Mouse (Mus musculus) T-helper 2 cell (primary cell): ENCODE measurements at regions not wholly inside any gene's neighbourhood (a gene's known extent, or its start where the extent isn't known, plus 50 kb on each side); places are given as distances from the start of the nearest gene placed in this dataset.

Source experiments
- in situ Hi-C: fragments of 300-600 bp; cut with MboI, MseI; formaldehyde crosslinking; loops from one replicate; pipeline ENCODE4 v1.15.1; 2025; ENCODE audit warnings: high pct_unique_total_duplicates

- in situ Hi-C loops = no loop called here
These were observed 266.0 kb downstream of the Cd109 start for GRCm38 (mm10) chr9:78881307-78881790.

- in situ Hi-C loops = no loop called here
These were observed 287.9 kb downstream of the Cd109 start for GRCm38 (mm10) chr9:78903211-78903610.

- in situ Hi-C loops = no loop called here
These were observed 302.0 kb downstream of the Cd109 start for GRCm38 (mm10) chr9:78917336-78917735.

- in situ Hi-C loops = no loop called here
These were observed 310.7 kb downstream of the Cd109 start for GRCm38 (mm10) chr9:78925977-78926593.

- in situ Hi-C loops = no loop called here
These were observed 326.3 kb downstream of the Cd109 start for GRCm38 (mm10) chr9:78941648-78942047.

- in situ Hi-C loops = no loop called here
These were observed 349.5 kb downstream of the Cd109 start for GRCm38 (mm10) chr9:78964813-78965212.

GRCm38 (mm10) chr9:78965226-78965950 lies 350.0 kb downstream of the Cd109 start:
- in situ Hi-C loops = no loop called here

GRCm38 (mm10) chr9:78971731-78972130 lies 356.4 kb downstream of the Cd109 start:
- in situ Hi-C loops = no loop called here

GRCm38 (mm10) chr9:78983734-78984133 lies 368.4 kb downstream of the Cd109 start:
- in situ Hi-C loops = no loop called here

GRCm38 (mm10) chr9:78985184-78985864 lies 370.0 kb downstream of the Cd109 start:
- in situ Hi-C loops = no loop called here

GRCm38 (mm10) chr9:78991310-78991709 lies 376.0 kb downstream of the Cd109 start:
- in situ Hi-C loops = no loop called here

- in situ Hi-C loops = no loop called here
These were observed 385.7 kb downstream of the Cd109 start for GRCm38 (mm10) chr9:79001081-79001480.

- in situ Hi-C loops = no loop called here
These were observed 386.6 kb downstream of the Cd109 start for GRCm38 (mm10) chr9:79001930-79002329.

- in situ Hi-C loops = no loop called here
These were observed 389.1 kb downstream of the Cd109 start for GRCm38 (mm10) chr9:79004296-79004980.

- in situ Hi-C loops = no loop called here
These were observed 406.9 kb downstream of the Cd109 start for GRCm38 (mm10) chr9:79022291-79022690.

- in situ Hi-C loops = no loop called here
These were observed 412.9 kb downstream of the Cd109 start for GRCm38 (mm10) chr9:79028234-79028633.

- in situ Hi-C loops = no loop called here
These were observed 414.1 kb downstream of the Cd109 start for GRCm38 (mm10) chr9:79029456-79029855.

GRCm38 (mm10) chr9:79035677-79036076 lies 420.3 kb downstream of the Cd109 start:
- in situ Hi-C loops = no loop called here

GRCm38 (mm10) chr9:79037054-79037453 lies 421.7 kb downstream of the Cd109 start:
- in situ Hi-C loops = no loop called here

- in situ Hi-C loops = no loop called here
These were observed 423.6 kb downstream of the Cd109 start for GRCm38 (mm10) chr9:79038971-79039370.

- in situ Hi-C loops = no loop called here
These were observed 429.0 kb downstream of the Cd109 start for GRCm38 (mm10) chr9:79044344-79044743.

- in situ Hi-C loops = no loop called here
These were observed 430.0 kb downstream of the Cd109 start for GRCm38 (mm10) chr9:79045314-79045713.
